Mouse (Mus musculus) lung, embryonic 14.5 days (tissue): ENCODE measurements around the gene Yae1d1. TPM values are rescaled to one million over a fixed set of nuclear protein-coding genes. Genes with fewer than 3 reads are reported as not detected.
A peak's percentile ranks its signal among the peaks of the same experiment; 100 is the strongest.

Source experiments
- ATAC-seq: fragments of 200-750 bp; cut with Nextera tagmentation; 2 replicates; pipeline ENCODE4 v1.8.0; 2017; ENCODE audit warnings: mild to moderate bottlenecking, moderate TSS enrichment, moderate library complexity; ENCODE audit not compliant: insufficient read depth
- DNase-seq: peaks from one replicate; pipeline ENCODE4 v3.0.0-alpha.2; 2015
- H3K27ac ChIP-seq: fragments of 300-500 bp; sonication (generic); 2 replicates; pipeline ENCODE4 v1.5.1; 2014; ENCODE audit warnings: low read depth, mild to moderate bottlenecking, moderate library complexity
- H3K27me3 ChIP-seq: fragments of 300-500 bp; sonication (generic); 2 replicates; pipeline ENCODE4 v1.6.1; 2014; ENCODE audit warnings: low read length, control low read depth; ENCODE audit not compliant: insufficient read depth
- H3K36me3 ChIP-seq: fragments of 300-500 bp; sonication (generic); 2 replicates; pipeline ENCODE4 v1.6.1; 2014; ENCODE audit warnings: control low read depth; ENCODE audit not compliant: insufficient read depth
- H3K4me1 ChIP-seq: fragments of 300-500 bp; sonication (generic); 2 replicates; pipeline ENCODE4 v1.6.1; 2014; ENCODE audit warnings: antibody characterized with exemption, control low read depth; ENCODE audit not compliant: insufficient read depth
- H3K4me2 ChIP-seq: fragments of 300-500 bp; sonication (generic); 2 replicates; pipeline ENCODE4 v1.6.1; 2014; ENCODE audit warnings: mild to moderate bottlenecking
- H3K4me3 ChIP-seq: fragments of 300-500 bp; sonication (generic); 2 replicates; pipeline ENCODE4 v1.5.1; 2014; ENCODE audit warnings: low read depth, low read length
- H3K9ac ChIP-seq: fragments of 300-500 bp; sonication (generic); 2 replicates; pipeline ENCODE4 v1.6.1; 2014
- H3K9me3 ChIP-seq: fragments of 300-500 bp; sonication (generic); 2 replicates; pipeline ENCODE4 v1.6.1; 2016; ENCODE audit warnings: low read depth, low read length, control low read depth
- CTCF ChIP-seq: IDR thresholded peaks from 2 replicates; pipeline ENCODE4 v1.5.1; 2016; ENCODE audit warnings: antibody characterized with exemption, low read depth
- WGBS: fragments of 180-500 bp; shearing (Covaris S2); extraction: QIAGEN DNeasy Blood & Tissue Kit; methylation state at CpG from one replicate; pipeline ENCODE4 v1.1.7; 2014; 5-methylcytosine and 5-hydroxymethylcytosine counted together
- polyA plus RNA-seq: library from polyadenylated mRNA; unstranded; fragments of >200 nt; fragmentation: Nextera tagmentation; extraction: Ambion mirVana; gene quantifications from 2 replicates; pipeline ENCODE4 v1.2.1, GENCODE M21; 2014

Gene Yae1d1
- polyA plus RNA-seq, result 74.3 and 75.2 TPM in 2 replicates

DNA sequence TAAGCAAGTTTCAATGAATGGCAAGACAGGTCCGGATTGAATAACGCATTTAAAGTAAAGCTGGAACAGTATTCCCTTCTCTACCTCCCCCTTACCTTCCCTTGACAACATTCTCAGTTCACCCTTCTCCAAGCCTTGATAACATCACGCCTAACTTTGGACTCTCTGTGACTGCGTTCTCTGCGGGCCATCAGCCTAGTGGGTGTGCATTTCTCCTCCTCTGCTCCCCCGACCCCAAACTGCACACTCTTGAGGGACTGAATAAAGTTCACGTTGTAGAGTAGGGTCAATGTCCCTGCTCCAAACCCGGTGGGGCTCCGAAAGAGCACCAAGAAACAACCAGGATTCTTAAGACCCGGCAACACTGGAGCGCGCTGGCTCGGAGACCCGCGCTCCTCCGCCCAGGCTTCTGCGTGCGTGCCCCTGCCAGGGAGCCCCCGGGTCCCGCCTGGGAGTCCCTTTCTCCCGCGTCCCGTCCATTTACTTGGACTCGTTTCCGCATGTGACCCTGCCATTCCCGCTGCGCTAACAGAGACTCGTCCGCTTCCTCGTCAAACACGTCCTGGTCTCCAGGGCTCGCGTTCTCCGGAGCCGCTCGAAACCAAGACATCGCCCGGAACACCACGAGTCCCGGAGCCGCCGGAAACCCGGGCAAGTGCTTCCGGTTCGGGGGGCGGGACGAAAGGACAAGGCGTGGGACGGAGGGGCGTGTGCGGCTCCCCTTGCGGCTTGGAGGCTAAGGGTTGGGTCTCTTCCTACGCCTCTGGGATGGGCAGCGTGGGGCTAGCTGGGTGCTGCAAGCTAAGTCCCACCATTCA is at the start of gene Yae1d1:
Yae1d1 (minus strand) TSS at position 653 of the 818 bp plus-strand sequence.
- TF ChIP-seq CTCF, result peak; percentile 64
- ATAC-seq, result peak; percentile 99
- under 1% methylated on average over 54 of the region's 54 CpGs for WGBS
- H3K27me3 ChIP-seq, result no peaks in the 10 kb centered on the region
- H3K9me3 ChIP-seq, result no peaks in the 10 kb centered on the region
- peak within 1 kb of the TSS; percentile 81 for H3K4me2 ChIP-seq
- H3K9ac ChIP-seq, result peak within 1 kb of the TSS; percentile 90
- H3K4me3 ChIP-seq, result peak within 1 kb of the TSS; percentile 84
- H3K27ac ChIP-seq, result peak within 1 kb of the TSS; percentile 86
- DNase-seq, result peak; percentile 95
- no peaks in the 10 kb centered on the region for H3K4me1 ChIP-seq
- peaks cover 5% of the 10 kb centered on the region for H3K36me3 ChIP-seq

DNA sequence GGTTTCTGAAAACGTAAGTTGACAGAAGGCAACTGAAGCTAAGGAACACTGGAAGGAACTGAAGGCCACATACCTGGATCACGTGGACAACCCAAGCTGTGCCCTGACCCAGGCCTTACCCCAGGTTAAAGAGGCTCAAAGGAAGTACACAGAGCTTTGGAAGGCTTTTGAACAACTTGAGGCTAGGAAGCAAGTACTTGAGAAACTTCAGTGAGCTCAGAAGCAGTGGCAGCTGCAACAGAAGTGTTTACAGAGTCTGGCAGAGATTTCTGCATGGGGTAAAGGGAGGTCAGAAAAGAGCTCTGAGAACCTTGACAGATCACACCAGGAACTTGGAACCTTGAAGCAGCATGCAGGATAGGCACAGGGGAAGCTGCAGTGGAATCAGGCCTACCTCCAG is 45.7 kb upstream of the Yae1d1 start:
- 54% methylated on average over 2 of the region's 2 CpGs for WGBS

DNA sequence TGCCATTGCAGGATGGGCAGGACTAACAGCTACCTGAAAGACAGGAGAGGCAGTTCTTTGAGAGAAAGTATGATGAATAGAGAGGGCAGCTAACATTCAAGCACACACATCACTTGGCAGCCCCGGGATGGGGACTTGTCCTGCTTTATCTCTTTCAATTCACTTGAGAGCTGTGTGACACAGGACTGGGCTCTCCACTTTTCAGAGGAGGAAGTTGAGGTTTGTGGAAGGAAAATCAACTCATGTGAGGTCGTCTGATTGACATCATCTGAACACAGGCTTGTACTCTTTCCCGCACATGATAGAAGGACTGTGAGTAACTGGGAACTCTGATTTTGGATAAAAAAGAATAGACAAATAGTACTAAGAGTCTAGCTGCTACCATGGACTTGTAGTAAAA is 23.5 kb upstream of the Yae1d1 start:
- WGBS, result 59% methylated on average over 3 of the region's 3 CpGs
- H3K9ac ChIP-seq, result no peak overlapping the region

More for the DNA sequence above, 45.7 kb upstream of the Yae1d1 start:
- Histone ChIP-seq H3K4me1 (no peaks in the 10 kb centered on the region), H3K4me2 (no peak overlapping the region), H3K36me3 (no peaks in the 10 kb centered on the region), H3K9ac (no peak overlapping the region), H3K27me3 (no peaks in the 10 kb centered on the region), H3K9me3 (no peaks in the 10 kb centered on the region), H3K27ac (no peak overlapping the region), H3K4me3 (no peak overlapping the region)
- ATAC-seq (peak; percentile 91), DNase-seq (peak; percentile 50)
- no peak for TF ChIP-seq CTCF

DNA sequence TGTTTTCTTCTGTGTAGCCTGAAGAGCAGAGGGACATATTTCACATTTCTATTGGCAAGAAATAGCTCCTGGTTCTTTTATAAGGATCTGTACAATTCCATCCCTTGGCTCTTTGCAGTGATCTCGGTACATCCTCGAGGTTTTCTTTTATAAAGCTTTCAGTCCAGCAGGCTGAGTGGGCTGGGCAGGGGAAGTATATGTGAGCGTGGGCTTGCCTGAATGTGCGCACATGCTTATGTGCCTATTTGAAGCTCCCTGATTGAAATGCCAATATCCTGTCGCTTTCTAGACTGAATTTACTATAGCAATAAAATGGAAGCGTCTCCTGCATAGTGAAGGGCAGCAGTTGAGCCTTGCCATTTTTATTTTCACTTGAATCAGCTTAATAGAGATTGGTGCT is 20.1 kb upstream of the Yae1d1 start:
- no peak for TF ChIP-seq CTCF
- Histone ChIP-seq H3K27ac (no peak overlapping the region), H3K27me3 (no peaks in the 10 kb centered on the region), H3K4me2 (no peak overlapping the region), H3K4me3 (no peak overlapping the region), H3K4me1 (no peaks in the 10 kb centered on the region), H3K9me3 (no peaks in the 10 kb centered on the region), H3K36me3 (no peaks in the 10 kb centered on the region), H3K9ac (no peak overlapping the region)
- no peak for ATAC-seq
- WGBS, result 75% methylated on average over 6 of the region's 6 CpGs
- no peak for DNase-seq

More for the DNA sequence above, 23.5 kb upstream of the Yae1d1 start:
- H3K4me2 ChIP-seq, result no peak overlapping the region
- DNase-seq (no peak), ATAC-seq (no peak)
- no peaks in the 10 kb centered on the region for H3K9me3 ChIP-seq
- no peaks in the 10 kb centered on the region for H3K4me1 ChIP-seq
- H3K27ac ChIP-seq, result no peak overlapping the region
- no peaks in the 10 kb centered on the region for H3K27me3 ChIP-seq
- no peak for TF ChIP-seq CTCF
- H3K4me3 ChIP-seq, result no peak overlapping the region
- H3K36me3 ChIP-seq, result no peaks in the 10 kb centered on the region

DNA sequence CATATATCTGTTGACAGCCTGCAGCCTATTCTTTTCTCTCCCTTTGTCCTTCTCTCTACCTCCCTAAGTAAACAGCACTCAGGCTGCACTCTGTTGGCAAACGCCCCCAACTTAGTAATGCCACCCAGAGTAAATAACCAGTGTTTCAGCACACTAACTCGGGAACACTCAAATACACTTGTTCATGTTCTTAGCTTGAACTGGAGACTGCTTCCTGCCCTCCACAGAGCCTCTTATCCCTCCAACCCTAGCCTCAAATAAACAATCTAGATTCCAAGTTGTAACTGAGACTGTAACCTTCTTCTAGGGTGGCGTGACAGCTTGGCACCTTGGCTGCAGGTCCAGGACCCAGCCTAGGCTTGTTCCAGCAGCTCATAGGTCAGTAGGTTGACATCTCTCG is 17.9 kb upstream of the Yae1d1 start:
- DNase-seq, result no peak

DNA sequence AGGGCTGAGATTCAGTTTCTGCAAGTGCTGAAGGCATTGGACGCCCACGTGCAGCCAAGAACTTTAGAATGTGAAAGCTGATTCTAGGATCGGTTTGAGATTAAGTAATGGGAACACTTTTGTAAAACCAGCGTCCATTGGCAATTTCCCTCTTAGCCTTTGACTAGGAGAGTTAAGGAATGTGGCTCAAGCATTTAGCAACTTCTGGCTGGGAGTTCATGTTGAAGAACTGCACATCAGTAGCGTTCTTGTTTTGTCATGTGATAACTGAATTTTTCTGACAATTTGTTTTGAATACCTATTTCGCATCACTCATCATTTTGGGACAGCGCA is 332 bp upstream of the Yae1d1 start:
- Histone ChIP-seq H3K27ac (no peak overlapping the region; the same call in 1 of the 2 replicates), H3K4me2 (peak overlapping the region; percentile 81), H3K27me3 (no peaks in the 10 kb centered on the region), H3K9ac (peak overlapping the region; percentile 90), H3K4me3 (peak overlapping the region; percentile 84), H3K9me3 (no peaks in the 10 kb centered on the region), H3K4me1 (no peaks in the 10 kb centered on the region), H3K36me3 (peaks cover 5% of the 10 kb centered on the region)
- peak; percentile 39; the same call in 1 of the 2 replicates for ATAC-seq
- TF ChIP-seq CTCF, result no peak
- WGBS, result 37% methylated on average over 7 of the region's 7 CpGs
- DNase-seq, result no peak

More for the DNA sequence above, 17.9 kb upstream of the Yae1d1 start:
- no peaks in the 10 kb centered on the region for H3K27me3 ChIP-seq
- no peak overlapping the region for H3K4me2 ChIP-seq
- H3K27ac ChIP-seq, result no peak overlapping the region
- WGBS, result 43% methylated on average over 4 of the region's 4 CpGs
- H3K4me3 ChIP-seq, result no peak overlapping the region
- H3K4me1 ChIP-seq, result no peaks in the 10 kb centered on the region
- no peak for TF ChIP-seq CTCF
- no peak for ATAC-seq
- no peaks in the 10 kb centered on the region for H3K9me3 ChIP-seq
- H3K36me3 ChIP-seq, result no peaks in the 10 kb centered on the region
- no peak overlapping the region for H3K9ac ChIP-seq

DNA sequence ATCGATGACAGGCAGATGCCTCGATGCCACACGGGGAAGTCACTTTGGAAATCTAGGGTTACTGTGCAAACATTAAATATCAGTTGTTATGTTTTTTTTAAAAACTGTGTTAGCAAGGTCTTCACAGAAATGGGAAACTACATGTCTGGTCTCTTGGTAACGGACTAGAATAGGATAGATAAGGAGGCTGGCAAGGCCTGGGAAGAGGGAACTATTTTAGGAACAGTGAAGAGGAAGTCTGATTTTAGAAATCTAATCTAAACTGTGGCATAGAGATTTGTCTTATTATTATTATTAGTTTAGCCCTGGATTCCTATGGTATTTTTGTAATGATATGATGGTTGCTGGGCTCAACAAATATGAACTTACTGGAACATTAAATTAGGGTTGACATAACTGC is 1.1 kb downstream of the Yae1d1 start:
- Histone ChIP-seq H3K4me3 (peak overlapping the region; percentile 84), H3K36me3 (peaks cover 14% of the 10 kb centered on the region), H3K27me3 (no peaks in the 10 kb centered on the region), H3K27ac (no peak overlapping the region), H3K4me1 (no peaks in the 10 kb centered on the region), H3K9ac (peak overlapping the region; percentile 90), H3K9me3 (no peaks in the 10 kb centered on the region), H3K4me2 (peak overlapping the region; percentile 81)
- no peak for ATAC-seq
- DNase-seq, result no peak
- WGBS, result 66% methylated on average over 4 of the region's 4 CpGs
- TF ChIP-seq CTCF, result no peak
